Mouse (Mus musculus): Measurements from ENCODE around the gene Stpg3.

Stpg3 gene

DNA sequence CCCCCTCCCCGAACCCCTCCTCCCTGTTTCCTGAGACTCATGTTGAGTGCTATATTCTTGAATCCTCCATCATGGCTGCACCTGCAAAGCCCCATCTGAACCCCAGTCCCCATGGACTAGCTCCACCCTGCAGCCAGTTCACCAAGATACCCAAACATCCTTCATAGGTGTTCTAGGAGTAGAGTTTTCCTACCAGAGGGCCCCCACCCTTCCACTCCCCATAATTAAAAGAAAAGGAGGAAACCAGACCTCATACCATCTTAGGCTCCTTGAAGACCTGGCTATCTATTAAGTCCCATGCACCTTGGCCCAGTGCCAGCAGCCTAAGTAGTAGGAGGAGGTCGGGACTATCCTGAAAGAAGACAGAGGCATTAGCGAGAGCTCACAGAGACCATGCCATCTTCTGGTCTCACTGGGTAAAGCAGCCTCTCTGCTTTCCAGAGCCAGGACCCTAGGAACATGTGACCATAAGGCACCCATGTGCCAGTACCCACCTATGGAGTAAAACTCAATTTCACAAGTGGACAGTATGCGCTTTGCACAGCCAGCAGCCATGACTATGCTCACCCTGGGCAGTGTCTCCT, 10.7 kb downstream of the Stpg3 start:
- peak; percentile 90 for DNase-seq

DNA sequence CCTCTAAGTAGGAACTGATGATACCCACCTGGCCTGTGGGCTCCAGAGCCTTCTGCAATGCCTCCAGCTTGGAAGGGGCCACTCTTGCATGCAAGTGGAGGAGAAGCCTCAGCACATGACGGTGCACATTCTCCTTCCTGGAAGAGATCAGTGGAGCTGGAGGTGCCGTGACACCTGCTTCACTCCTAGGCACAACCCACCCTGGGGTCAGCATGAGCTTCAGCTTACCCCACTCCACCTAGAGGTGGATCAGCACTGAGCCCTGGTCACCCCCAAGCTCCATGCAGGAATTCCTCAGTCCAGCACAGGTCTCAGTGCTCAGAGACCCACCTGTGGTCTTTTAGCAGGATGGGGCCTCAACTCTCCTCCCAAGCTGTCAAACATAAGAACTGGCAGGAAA, 13.8 kb downstream of the Stpg3 start:
- DNase-seq: peak; percentile 91

GRCm38 (mm10) chr2:25197946-25198345, 16.5 kb downstream of the Stpg3 start:
- peak; percentile 92 for DNase-seq

GRCm38 (mm10) chr2:25197191-25197590, 17.2 kb downstream of the Stpg3 start:
- peak; percentile 93 for DNase-seq

DNA sequence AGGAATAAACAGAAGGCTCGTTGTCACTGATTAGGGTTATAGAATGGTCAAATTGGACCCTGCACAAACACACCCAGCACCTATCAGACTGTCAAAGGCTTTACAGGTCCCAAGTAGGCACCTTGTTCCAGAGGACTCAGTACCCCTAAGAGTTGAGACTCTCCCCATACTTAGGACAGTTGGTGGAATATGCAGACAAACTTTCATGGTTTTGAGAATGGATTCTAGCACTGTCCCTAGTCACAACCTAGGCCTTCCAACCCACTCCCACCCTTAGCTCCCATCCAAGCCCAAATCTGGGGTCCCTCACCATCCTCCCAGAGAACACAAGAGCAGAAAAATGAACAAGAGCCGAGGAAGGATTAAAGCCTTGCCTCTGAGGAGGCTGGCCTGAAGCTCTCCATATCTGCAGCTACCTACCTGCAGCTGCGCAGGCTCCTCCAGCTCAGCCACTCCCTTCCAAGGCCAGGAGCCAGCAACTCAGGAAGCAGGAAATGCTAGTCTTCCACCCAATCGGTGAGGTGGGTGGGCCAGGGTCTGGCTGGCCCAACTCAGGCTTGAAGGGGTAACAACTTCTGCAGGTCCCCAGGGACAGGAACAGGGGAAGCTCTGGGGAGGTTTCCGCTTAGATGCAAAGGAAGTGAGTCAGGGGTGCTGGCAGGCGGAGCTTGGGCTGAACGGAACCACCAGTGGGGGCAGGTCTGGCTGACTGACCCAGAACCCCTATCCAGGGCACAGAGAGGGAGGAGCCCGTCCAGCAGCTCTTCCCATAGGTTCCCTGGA, 18.1 kb downstream of the Stpg3 start, which contains the start of gene Tor4a:
Tor4a (minus strand) TSS at position 715 of the 783 bp plus-strand sequence.
- peak; percentile 100 for DNase-seq

GRCm38 (mm10) chr2:25195211-25196156, 19.0 kb downstream of the Stpg3 start:
- peak; percentile 99 for DNase-seq

GRCm38 (mm10) chr2:25194486-25195171, 19.8 kb downstream of the Stpg3 start:
- DNase-seq: peak; percentile 96

- peak; percentile 93 for DNase-seq
Measured at GRCm38 (mm10) chr2:25194006-25194405, 20.4 kb downstream of the Stpg3 start.

DNA sequence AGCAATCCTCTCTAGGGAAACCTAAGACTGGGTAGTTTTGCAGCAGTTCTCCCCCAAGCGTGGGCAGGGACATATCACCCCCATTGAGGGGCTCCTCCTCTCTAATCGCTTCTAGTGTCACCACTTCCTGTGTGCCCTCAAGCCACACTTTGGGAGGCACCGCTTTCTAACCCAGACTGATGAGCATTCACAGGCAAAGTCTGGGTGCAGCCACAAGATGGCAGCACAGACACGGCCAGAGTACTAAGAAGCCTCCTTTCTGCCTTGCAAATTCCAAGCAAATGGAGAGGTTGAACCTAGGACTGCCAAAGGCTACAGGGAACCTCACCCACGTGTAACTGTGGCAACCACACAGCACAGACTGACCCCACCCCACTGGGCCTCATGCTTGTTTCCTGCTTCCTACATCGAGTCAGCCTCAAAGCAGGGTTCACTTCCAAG, 21.1 kb downstream of the Stpg3 start:
- peak; percentile 99 for DNase-seq

- peak; percentile 85 for DNase-seq
Measured at GRCm38 (mm10) chr2:25187841-25188240, 26.6 kb downstream of the Stpg3 start.

DNA sequence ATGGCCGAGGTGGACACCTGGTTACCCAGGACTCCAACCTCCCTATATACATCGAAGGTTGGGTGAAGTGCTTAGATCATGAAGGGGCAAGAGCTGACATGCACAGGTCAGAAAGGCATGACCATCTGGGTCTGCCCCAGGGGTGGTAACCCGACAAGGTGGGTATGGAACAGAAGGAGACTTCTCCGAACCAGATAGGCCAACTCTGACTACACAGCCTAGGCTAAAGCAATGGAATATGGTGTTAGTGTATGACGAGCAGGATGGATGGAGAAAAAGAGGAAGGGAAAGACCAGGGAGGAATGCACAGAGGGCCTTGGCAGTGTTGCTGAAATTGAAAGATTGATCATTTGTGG, 27.9 kb downstream of the Stpg3 start:
- DNase-seq: peak; percentile 91

GRCm38 (mm10) chr2:25185625-25186574, 28.5 kb downstream of the Stpg3 start:
- DNase-seq: peak; percentile 96

DNA sequence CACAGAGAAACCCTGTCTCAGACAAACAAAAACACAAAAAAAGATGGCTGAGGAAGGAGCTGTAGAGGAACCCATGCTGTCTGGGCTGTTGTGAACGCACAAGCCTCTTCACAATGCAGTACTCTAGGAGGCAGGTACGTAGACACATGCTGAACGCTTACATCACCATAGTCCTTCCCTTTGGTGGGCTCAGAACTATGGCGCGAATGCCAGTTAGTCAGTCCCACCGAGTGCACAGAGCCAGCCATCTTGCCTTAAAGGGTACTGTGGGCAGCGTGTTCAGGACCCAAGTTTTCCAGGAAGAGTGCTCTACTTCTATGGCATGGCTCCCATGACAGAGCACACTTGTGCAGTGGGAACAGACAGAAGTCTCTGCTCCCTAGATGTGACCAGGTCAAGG, 29.9 kb downstream of the Stpg3 start:
- peak; percentile 79 for DNase-seq

- peak; percentile 88 for DNase-seq
Measured at GRCm38 (mm10) chr2:25183336-25183735, 31.1 kb downstream of the Stpg3 start.

DNA sequence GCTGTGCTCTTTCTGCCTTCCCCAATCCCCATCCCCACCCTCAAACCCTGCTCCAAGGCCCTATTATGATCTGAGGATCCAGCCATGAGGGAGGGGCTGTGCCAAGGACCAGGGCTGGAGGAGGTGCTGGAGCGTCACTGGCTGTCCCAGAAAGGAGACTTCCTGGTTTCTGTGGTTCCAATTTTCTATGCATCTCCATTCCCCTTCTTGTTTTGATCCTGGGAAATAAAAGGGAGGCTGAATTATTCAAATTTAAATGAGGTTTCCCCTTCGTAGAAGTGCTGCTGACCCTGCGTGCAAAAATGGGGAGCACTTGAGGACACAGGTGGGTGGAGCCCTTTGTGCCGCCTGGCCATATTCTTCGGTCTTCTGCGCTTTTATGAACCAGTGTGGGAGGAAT, 31.8 kb downstream of the Stpg3 start:
- peak; percentile 92 for DNase-seq

DNA sequence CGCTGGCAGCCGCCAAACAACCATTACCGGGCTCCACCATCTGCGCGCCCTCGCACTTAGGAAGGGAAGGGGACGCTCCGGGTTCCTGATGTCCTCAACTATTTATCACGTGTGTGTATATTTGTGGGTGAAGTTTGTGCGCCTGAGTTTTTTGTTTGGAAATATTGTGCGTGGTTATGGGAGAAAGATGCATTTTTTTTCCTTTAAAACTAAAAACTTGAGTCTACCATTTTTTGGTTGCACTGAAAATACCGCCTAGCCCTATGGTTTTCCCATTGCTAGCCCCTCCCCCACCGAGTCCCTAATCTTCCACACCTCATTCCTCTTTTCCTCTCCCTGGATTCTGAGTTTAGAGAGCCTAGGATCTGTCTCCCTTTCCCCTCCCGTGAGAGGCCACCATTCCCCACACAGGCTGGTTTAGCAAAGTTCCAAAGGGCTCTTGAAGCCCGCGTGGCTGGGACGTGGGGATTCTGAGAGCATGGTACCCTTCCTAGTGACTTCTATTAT, 32.5 kb downstream of the Stpg3 start:
- peak; percentile 83 for DNase-seq

GRCm38 (mm10) chr2:25180973-25181890, 33.2 kb downstream of the Stpg3 start:
- DNase-seq: peak; percentile 96

GRCm38 (mm10) chr2:25180478-25180903, 33.9 kb downstream of the Stpg3 start, which contains the start of gene Nrarp:
TSS of gene Nrarp (plus strand) at chr2:25180758.
- DNase-seq: peak; percentile 100

GRCm38 (mm10) chr2:25179566-25180217, 34.7 kb downstream of the Stpg3 start:
- peak; percentile 82 for DNase-seq
